Mouse (Mus musculus) limb, embryonic 14.5 days (tissue): ENCODE data around the gene Alx3. TPM values are rescaled to one million over a fixed set of nuclear protein-coding genes. Genes with fewer than 3 reads are reported as not detected.

Experiments
- ATAC-seq: fragments of 200-750 bp; cut with Nextera tagmentation; 2 replicates; pipeline ENCODE4 v1.8.0; 2017; ENCODE audit warnings: low read depth, moderate number of reproducible peaks, moderate TSS enrichment; ENCODE audit not compliant: low FRiP score
- DNase-seq: peaks from one replicate; pipeline ENCODE4 v3.0.0-alpha.2; 2015; ENCODE audit warnings: low spot score
- H3K27ac ChIP-seq: fragments of 300-500 bp; sonication (generic); replicated peaks from 2 replicates; pipeline ENCODE4 v1.5.1; 2014; ENCODE audit warnings: low read depth, mild to moderate bottlenecking, low read length, moderate library complexity, mixed read lengths
- H3K27me3 ChIP-seq: fragments of 300-500 bp; sonication (generic); 2 replicates; pipeline ENCODE4 v1.6.1; 2014; ENCODE audit warnings: low read length, mixed read lengths; ENCODE audit not compliant: control insufficient read depth, insufficient read depth
- H3K36me3 ChIP-seq: fragments of 300-500 bp; sonication (generic); 2 replicates; pipeline ENCODE4 v1.6.1; 2014; ENCODE audit warnings: mild to moderate bottlenecking, low read length, moderate library complexity, mixed read lengths; ENCODE audit not compliant: control insufficient read depth, insufficient read depth
- H3K4me1 ChIP-seq: fragments of 300-500 bp; sonication (generic); 2 replicates; pipeline ENCODE4 v1.6.1; 2014; ENCODE audit warnings: antibody characterized with exemption, low read length, mixed read lengths; ENCODE audit not compliant: control insufficient read depth, insufficient read depth
- H3K4me2 ChIP-seq: fragments of 300-500 bp; sonication (generic); replicated peaks from 2 replicates; pipeline ENCODE4 v1.6.1; 2014; ENCODE audit warnings: low read depth, mild to moderate bottlenecking, low read length, moderate library complexity; ENCODE audit not compliant: severe bottlenecking
- H3K4me3 ChIP-seq: fragments of 300-500 bp; sonication (generic); replicated peaks from 2 replicates; pipeline ENCODE4 v1.5.1; 2014; ENCODE audit warnings: low read length
- H3K9ac ChIP-seq: fragments of 300-500 bp; sonication (generic); 2 replicates; pipeline ENCODE4 v1.6.1; 2014; ENCODE audit warnings: mild to moderate bottlenecking, low read depth, low read length, moderate library complexity; ENCODE audit not compliant: severe bottlenecking
- H3K9me3 ChIP-seq: fragments of 300-500 bp; sonication (generic); 2 replicates; pipeline ENCODE4 v1.6.1; 2016; ENCODE audit warnings: low read length; ENCODE audit not compliant: control insufficient read depth
- POLR2A ChIP-seq: fragments of 200-500 bp; IDR thresholded peaks from 2 replicates; pipeline ENCODE4 v1.8.0; 2012; ENCODE audit warnings: inconsistent platforms, mild to moderate bottlenecking, moderate library complexity, borderline replicate concordance; ENCODE audit not compliant: insufficient read depth, insufficient read length; ENCODE audit errors: extremely low read depth
- WGBS: fragments of 180-500 bp; shearing (Covaris S2); extraction: QIAGEN DNeasy Blood & Tissue Kit; methylation state at CpG from one replicate; pipeline ENCODE4 v1.1.7; 2014; 5-methylcytosine and 5-hydroxymethylcytosine counted together
- polyA plus RNA-seq, 2 experiments: library from polyadenylated mRNA; depleted of rRNA in 1 of 2; stranded (reverse) in 1 of 2; unstranded in 1 of 2; fragments of >200 nt; fragmentation: Nextera tagmentation in 1 of 2; extraction: Ambion mirVana in 1 of 2; gene quantifications; 2 replicates each; pipeline versions ENCODE4 v1.2.1 to v1.2.3; 2012 to 2014

Gene Alx3
- polyA plus RNA-seq, 2 experiments = 9.5 to 14.9 TPM

- DNase-seq (no peak), ATAC-seq (no peak)
- WGBS = 93% methylated on average over 8 of the region's 8 CpGs
- Histone ChIP-seq H3K9me3 (no peaks in the 10 kb centered on the region), H3K9ac (no peak overlapping the region), H3K4me1 (peaks cover 5% of the 10 kb centered on the region), H3K4me3 (no peak overlapping the region), H3K27me3 (no peaks in the 10 kb centered on the region), H3K4me2 (no peak overlapping the region), H3K27ac (no peak overlapping the region), H3K36me3 (peaks cover 90% of the 10 kb centered on the region)
- TF ChIP-seq POLR2A = no peak
Observed at GRCm38 (mm10) chr3:107625536-107625935, 30.7 kb downstream of the Alx3 start.

GRCm38 (mm10) chr3:107626751-107627150 is 31.9 kb downstream of the Alx3 start:
- Histone ChIP-seq H3K27me3 (no peaks in the 10 kb centered on the region), H3K36me3 (peaks cover 78% of the 10 kb centered on the region), H3K9ac (no peak overlapping the region), H3K9me3 (no peaks in the 10 kb centered on the region), H3K4me1 (peaks cover 5% of the 10 kb centered on the region), H3K4me3 (no peak overlapping the region), H3K27ac (no peak overlapping the region), H3K4me2 (no peak overlapping the region)
- ATAC-seq (no peak), DNase-seq (no peak)
- 96% methylated on average over 8 of the region's 8 CpGs for WGBS
- TF ChIP-seq POLR2A = no peak

- H3K4me1 ChIP-seq = peaks cover 7% of the 10 kb centered on the region
- no peaks in the 10 kb centered on the region for H3K27me3 ChIP-seq
- peaks cover 69% of the 10 kb centered on the region for H3K36me3 ChIP-seq
- H3K4me2 ChIP-seq = no peak overlapping the region
- no peak overlapping the region for H3K9ac ChIP-seq
- 92% methylated on average over 7 of the region's 7 CpGs for WGBS
- H3K27ac ChIP-seq = no peak overlapping the region
- no peak for ATAC-seq
- TF ChIP-seq POLR2A = no peak
- no peak overlapping the region for H3K4me3 ChIP-seq
- no peak for DNase-seq
- H3K9me3 ChIP-seq = no peaks in the 10 kb centered on the region
Observed at GRCm38 (mm10) chr3:107627641-107628040, 32.8 kb downstream of the Alx3 start.

GRCm38 (mm10) chr3:107628551-107628950 is 33.7 kb downstream of the Alx3 start:
- TF ChIP-seq POLR2A = no peak
- DNase-seq (no peak), ATAC-seq (no peak)
- H3K9me3 ChIP-seq = no peaks in the 10 kb centered on the region
- H3K27me3 ChIP-seq = no peaks in the 10 kb centered on the region
- H3K9ac ChIP-seq = no peak overlapping the region
- no peak overlapping the region for H3K27ac ChIP-seq
- H3K4me3 ChIP-seq = no peak overlapping the region
- H3K4me2 ChIP-seq = no peak overlapping the region
- H3K36me3 ChIP-seq = peaks cover 60% of the 10 kb centered on the region
- WGBS = 92% methylated on average over 2 of the region's 2 CpGs
- peaks cover 7% of the 10 kb centered on the region for H3K4me1 ChIP-seq

- Histone ChIP-seq H3K27me3 (no peaks in the 10 kb centered on the region), H3K36me3 (peaks cover 51% of the 10 kb centered on the region), H3K27ac (no peak overlapping the region), H3K9ac (no peak overlapping the region), H3K4me1 (peaks cover 7% of the 10 kb centered on the region), H3K9me3 (no peaks in the 10 kb centered on the region), H3K4me3 (no peak overlapping the region), H3K4me2 (no peak overlapping the region)
- WGBS = 91% methylated on average over 4 of the region's 4 CpGs
- DNase-seq = no peak
- no peak for ATAC-seq
- no peak for TF ChIP-seq POLR2A
Observed at GRCm38 (mm10) chr3:107629411-107629810, 34.6 kb downstream of the Alx3 start.
